Mouse (Mus musculus): ENCODE results near the gene Gstt2.

GRCm38 (mm10) chr10:75857598-75857997, 20.4 kb upstream of the Gstt2 start:
- no peak for TF ChIP-seq CTCF (IDR thresholded peaks at IDR 0.05; ENCODE audit: extremely low read depth, insufficient read length, insufficient replicate concordance, low read depth, low read length)
- no peak for TF ChIP-seq POLR2A (IDR thresholded peaks at IDR 0.05; ENCODE audit: low read depth, low read length)

Data from small intestine, adult 2 months (tissue).